Mouse (Mus musculus) lung, adult 2 months (tissue): ENCODE data around the gene Kcnn3.

Source experiments
- CTCF ChIP-seq: fragments of 200-500 bp; IDR thresholded peaks from 2 replicates; pipeline ENCODE4 v1.5.1; 2011; ENCODE audit warnings: mild to moderate bottlenecking, low read length, control low read depth; ENCODE audit not compliant: insufficient read depth
- POLR2A ChIP-seq: fragments of 200-500 bp; IDR thresholded peaks from 2 replicates; pipeline ENCODE4 v1.6.1; 2011; ENCODE audit warnings: low read depth, mild to moderate bottlenecking, control low read depth, low read length, borderline replicate concordance; ENCODE audit errors: extremely low read depth

GRCm38 (mm10) chr3:89551880-89552279 is 31.9 kb downstream of the Kcnn3 start:
- TF ChIP-seq POLR2A (no peak), CTCF (no peak)
